Mouse (Mus musculus) hindbrain, postnatal 0 days (tissue): Measurements from ENCODE around the gene Sim2. TPM values are rescaled to one million over a fixed set of nuclear protein-coding genes. Genes with fewer than 3 reads are reported as not detected.

Source experiments
- ATAC-seq: fragments of 200-750 bp; cut with Nextera tagmentation; 2 replicates; pipeline ENCODE4 v1.8.0; 2017; ENCODE audit warnings: mild to moderate bottlenecking, moderate TSS enrichment, moderate library complexity
- DNase-seq: peaks from one replicate; pipeline ENCODE4 v3.0.0-alpha.2; 2015; ENCODE audit warnings: low spot score
- H3K27ac ChIP-seq: fragments of 300-500 bp; sonication (generic); 2 replicates; pipeline ENCODE4 v1.5.1; 2014; ENCODE audit warnings: mild to moderate bottlenecking
- H3K27me3 ChIP-seq: fragments of 300-500 bp; sonication (generic); 2 replicates; pipeline ENCODE4 v1.6.1; 2014; ENCODE audit warnings: low read length, mixed read lengths; ENCODE audit not compliant: insufficient read depth
- H3K36me3 ChIP-seq: fragments of 300-500 bp; sonication (generic); 2 replicates; pipeline ENCODE4 v1.6.1; 2014; ENCODE audit warnings: low read length, mixed read lengths; ENCODE audit not compliant: insufficient read depth
- H3K4me1 ChIP-seq: fragments of 300-500 bp; sonication (generic); 2 replicates; pipeline ENCODE4 v1.6.1; 2014; ENCODE audit warnings: antibody characterized with exemption, low read length, mixed read lengths; ENCODE audit not compliant: insufficient read depth
- H3K4me2 ChIP-seq: fragments of 300-500 bp; sonication (generic); 2 replicates; pipeline ENCODE4 v1.6.1; 2014; ENCODE audit warnings: low read depth, mild to moderate bottlenecking, low read length, moderate library complexity, mixed read lengths
- H3K4me3 ChIP-seq: fragments of 300-500 bp; sonication (generic); 2 replicates; pipeline ENCODE4 v1.5.1; 2014; ENCODE audit warnings: low read length
- H3K9ac ChIP-seq: fragments of 300-500 bp; sonication (generic); replicated peaks from 2 replicates; pipeline ENCODE4 v1.6.1; 2014; ENCODE audit warnings: mild to moderate bottlenecking, low read length, moderate library complexity, mixed read lengths
- H3K9me3 ChIP-seq: fragments of 300-500 bp; sonication (generic); 2 replicates; pipeline ENCODE4 v1.6.1; 2016; ENCODE audit warnings: low read length, mixed read lengths
- CTCF ChIP-seq: IDR thresholded peaks from 2 replicates; pipeline ENCODE4 v1.5.1; 2016; ENCODE audit warnings: antibody characterized with exemption, control low read depth, low read depth
- WGBS: fragments of 180-500 bp; shearing (Covaris S2); extraction: QIAGEN DNeasy Blood & Tissue Kit; methylation state at CpG from one replicate; pipeline ENCODE4 v1.1.7; 2014; 5-methylcytosine and 5-hydroxymethylcytosine counted together
- polyA plus RNA-seq: library from polyadenylated mRNA; unstranded; fragments of >200 nt; fragmentation: Nextera tagmentation; extraction: Ambion mirVana; gene quantifications from 2 replicates; pipeline ENCODE4 v1.2.1, GENCODE M21; 2015
- total RNA-seq: library from RNA; depleted of rRNA; stranded (reverse); fragments of >200 nt; gene quantifications from 2 replicates; pipeline ENCODE4 v1.2.3, GENCODE M21; 2014

Gene Sim2
- total and polyA plus RNA-seq, 2 experiments from 2014 or later, result not detected

GRCm38 (mm10) chr16:94125172-94125981 is 40.6 kb downstream of the Sim2 start:
- no peaks in the 10 kb centered on the region for H3K36me3 ChIP-seq
- under 1% methylated on average over 65 of the region's 83 CpGs for WGBS
- TF ChIP-seq CTCF, result no peak; the same call in 1 of the 2 replicates
- 0 out of 2 replicates have a peak, but pooled peaks cover 3% of the 10 kb centered on the region for H3K4me1 ChIP-seq
- H3K4me2 ChIP-seq, result peak overlapping the region; percentile 83
- H3K27ac ChIP-seq, result no peak overlapping the region
- H3K9me3 ChIP-seq, result no peaks in the 10 kb centered on the region
- ATAC-seq (peak; percentile 76), DNase-seq (peak; percentile 42)
- peak overlapping the region; percentile 46 for H3K9ac ChIP-seq
- peaks cover 27% of the 10 kb centered on the region for H3K27me3 ChIP-seq
- peak overlapping the region; percentile 45 for H3K4me3 ChIP-seq

- Histone ChIP-seq H3K36me3 (no peaks in the 10 kb centered on the region), H3K4me2 (peak overlapping the region; percentile 83; the same call in 1 of the 2 replicates), H3K9ac (no peak overlapping the region), H3K9me3 (no peaks in the 10 kb centered on the region), H3K27ac (no peak overlapping the region), H3K27me3 (peaks cover 21% of the 10 kb centered on the region), H3K4me1 (0 out of 2 replicates have a peak, but pooled peaks cover 3% of the 10 kb centered on the region), H3K4me3 (peak overlapping the region; percentile 45; the same call in 1 of the 2 replicates)
- no peak for DNase-seq
- 32% methylated on average over 9 of the region's 9 CpGs for WGBS
- ATAC-seq, result no peak
- TF ChIP-seq CTCF, result no peak
Observed at GRCm38 (mm10) chr16:94126200-94126599, 41.5 kb downstream of the Sim2 start.

GRCm38 (mm10) chr16:94128236-94128835 is 43.6 kb downstream of the Sim2 start:
- H3K4me3 ChIP-seq, result no peak overlapping the region
- H3K4me2 ChIP-seq, result no peak overlapping the region
- 27% methylated on average over 2 of the region's 2 CpGs for WGBS
- H3K9ac ChIP-seq, result no peak overlapping the region
- H3K27me3 ChIP-seq, result peaks cover 16% of the 10 kb centered on the region; the same call in 1 of the 2 replicates
- H3K36me3 ChIP-seq, result no peaks in the 10 kb centered on the region
- DNase-seq (no peak), ATAC-seq (no peak)
- H3K9me3 ChIP-seq, result no peaks in the 10 kb centered on the region
- no peak overlapping the region for H3K27ac ChIP-seq
- H3K4me1 ChIP-seq, result 0 out of 2 replicates have a peak, but pooled peaks cover 3% of the 10 kb centered on the region
- TF ChIP-seq CTCF, result no peak

- Histone ChIP-seq H3K4me2 (no peak overlapping the region), H3K4me1 (no peaks in the 10 kb centered on the region), H3K36me3 (no peaks in the 10 kb centered on the region), H3K4me3 (no peak overlapping the region), H3K27me3 (no peaks in the 10 kb centered on the region), H3K9ac (no peak overlapping the region), H3K9me3 (no peaks in the 10 kb centered on the region), H3K27ac (no peak overlapping the region)
- ATAC-seq, result no peak
- 78% methylated on average over 10 of the region's 10 CpGs for WGBS
- no peak for TF ChIP-seq CTCF
- DNase-seq, result no peak
Observed at GRCm38 (mm10) chr16:94134218-94134617, 49.5 kb downstream of the Sim2 start.

- Histone ChIP-seq H3K4me3 (no peak overlapping the region), H3K27me3 (no peaks in the 10 kb centered on the region), H3K36me3 (no peaks in the 10 kb centered on the region), H3K9me3 (no peaks in the 10 kb centered on the region), H3K4me1 (no peaks in the 10 kb centered on the region), H3K27ac (no peak overlapping the region), H3K4me2 (no peak overlapping the region), H3K9ac (no peak overlapping the region)
- 69% methylated on average over 10 of the region's 10 CpGs for WGBS
- no peak for DNase-seq
- ATAC-seq, result no peak
- TF ChIP-seq CTCF, result no peak
Observed at GRCm38 (mm10) chr16:94140746-94141145, 56.0 kb downstream of the Sim2 start.

- DNase-seq (no peak), ATAC-seq (0 out of 2 replicates have a peak, but pooled peaks have one; percentile 49)
- 27% methylated on average over 10 of the region's 10 CpGs for WGBS
- no peak for TF ChIP-seq CTCF
- Histone ChIP-seq H3K9ac (no peak overlapping the region), H3K36me3 (no peaks in the 10 kb centered on the region), H3K9me3 (no peaks in the 10 kb centered on the region), H3K4me2 (no peak overlapping the region), H3K27me3 (no peaks in the 10 kb centered on the region), H3K4me1 (no peaks in the 10 kb centered on the region), H3K4me3 (no peak overlapping the region), H3K27ac (no peak overlapping the region)
Observed at GRCm38 (mm10) chr16:94143325-94143724, 58.6 kb downstream of the Sim2 start.
